Mouse (Mus musculus) ES-E14 (cell line): Measurements from ENCODE around the gene Dnmt3a. TPM values are rescaled to one million over a fixed set of nuclear protein-coding genes. Genes with fewer than 3 reads are reported as not detected.
A peak's percentile ranks its signal among the peaks of the same experiment; 100 is the strongest.

Experiments
- DNase-seq: peaks from one replicate; pipeline ENCODE4 v3.0.0-alpha.2; 2013; ENCODE audit warnings: low read depth, low spot score
- H3K27ac ChIP-seq: 2 replicates; pipeline ENCODE4 v1.5.1; 2012; ENCODE audit warnings: low read depth, mild to moderate bottlenecking, low read length, moderate library complexity, mixed read lengths; ENCODE audit not compliant: poor library complexity, insufficient read depth, severe bottlenecking
- H3K36me3 ChIP-seq: 2 replicates; pipeline ENCODE4 v1.6.1; 2012; ENCODE audit warnings: mild to moderate bottlenecking, low read length, moderate library complexity, mixed read lengths; ENCODE audit not compliant: control insufficient read depth, poor library complexity, insufficient read depth, severe bottlenecking
- H3K4me1 ChIP-seq, 2 experiments: fragments of 150-350 bp in 1 of 2; sonication (generic) in 1 of 2; 2 replicates each; pipeline ENCODE4 v1.6.1; 2012; ENCODE audit warnings: low read length in 2 of 2, mild to moderate bottlenecking in 1 of 2, mixed read lengths in 1 of 2; ENCODE audit not compliant: control insufficient read depth in 2 of 2, insufficient read depth in 2 of 2, poor library complexity in 1 of 2
- H3K4me3 ChIP-seq, 2 experiments: fragments of 150-350 bp in 1 of 2; sonication (generic) in 1 of 2; 2 replicates each; pipeline ENCODE4 v1.5.1; 2012; ENCODE audit warnings: low read length in 2 of 2, low read depth in 1 of 2, mild to moderate bottlenecking in 1 of 2, mixed read lengths in 1 of 2; ENCODE audit not compliant: insufficient read depth in 1 of 2, poor library complexity in 1 of 2, severe bottlenecking in 1 of 2
- H3K9ac ChIP-seq: 2 replicates; pipeline ENCODE4 v1.6.1; 2012; ENCODE audit warnings: low read depth, mild to moderate bottlenecking, low read length, mixed read lengths; ENCODE audit not compliant: poor library complexity, insufficient read depth, severe bottlenecking
- H3K9me3 ChIP-seq: fragments of 150-350 bp; sonication (generic); 2 replicates; pipeline ENCODE4 v1.6.1; 2012; ENCODE audit warnings: low read depth, mild to moderate bottlenecking, low read length; ENCODE audit not compliant: control insufficient read depth, insufficient read depth
- CHD2 ChIP-seq: IDR thresholded peaks from 2 replicates; pipeline ENCODE4 v1.6.1; 2014; ENCODE audit warnings: mild to moderate bottlenecking, low read depth, low read length, inconsistent platforms
- HCFC1 ChIP-seq: IDR thresholded peaks from 2 replicates; pipeline ENCODE4 v1.6.1; 2012; ENCODE audit warnings: low read length, inconsistent platforms, borderline replicate concordance; ENCODE audit not compliant: insufficient read depth
- MAFK ChIP-seq: IDR thresholded peaks from 2 replicates; pipeline ENCODE4 v1.6.1; 2014; ENCODE audit warnings: mild to moderate bottlenecking, low read depth, low read length, inconsistent platforms; ENCODE audit not compliant: insufficient read depth
- ZC3H11A ChIP-seq: IDR thresholded peaks from 2 replicates; pipeline ENCODE4 v1.6.1; 2012; ENCODE audit warnings: low read depth, mild to moderate bottlenecking, inconsistent platforms, low read length, borderline replicate concordance
- ZNF384 ChIP-seq: IDR thresholded peaks from 2 replicates; pipeline ENCODE4 v1.6.1; 2012; ENCODE audit warnings: low read depth, low read length, inconsistent platforms
- in situ Hi-C, 2 experiments: fragments of 600-800 bp; cut with MboI; formaldehyde crosslinking; loops; one replicate each; pipeline ENCODE4 v1.15.1; 2025; ENCODE audit warnings: low sequenced_read_pairs in 2 of 2, inconsistent platforms in 1 of 2; ENCODE audit not compliant: unreplicated experiment in 2 of 2
- total RNA-seq: library from RNA; depleted of rRNA; stranded (reverse); fragments of 300-350 nt; gene quantifications from 2 replicates; pipeline ENCODE4 v1.2.3, GENCODE M21; 2012

The Dnmt3a gene
- total RNA-seq, 1 experiment = 77.0 TPM

GRCm38 (mm10) chr12:3893335-3893734 lies 87.5 kb downstream of the Dnmt3a start:
- no peaks in the 10 kb centered on the region for H3K9me3 ChIP-seq
- H3K36me3 ChIP-seq = peaks cover 33% of the 10 kb centered on the region
- no peak overlapping the region for H3K27ac ChIP-seq
- in situ Hi-C loops = no loop called here
- peak overlapping the region; percentile 61 to 64; a peak in 3 of 4 replicates for H3K4me3 ChIP-seq
- H3K4me1 ChIP-seq = peaks cover 8 to 46% of the 10 kb centered on the region in 2 experiments
- TF ChIP-seq CHD2 (no peak), MAFK (no peak), ZNF384 (no peak), HCFC1 (no peak), ZC3H11A (no peak)
- no peak for DNase-seq
- 0 out of 2 replicates have a peak overlapping the region, but pooled peaks have one; percentile 69 for H3K9ac ChIP-seq

DNA sequence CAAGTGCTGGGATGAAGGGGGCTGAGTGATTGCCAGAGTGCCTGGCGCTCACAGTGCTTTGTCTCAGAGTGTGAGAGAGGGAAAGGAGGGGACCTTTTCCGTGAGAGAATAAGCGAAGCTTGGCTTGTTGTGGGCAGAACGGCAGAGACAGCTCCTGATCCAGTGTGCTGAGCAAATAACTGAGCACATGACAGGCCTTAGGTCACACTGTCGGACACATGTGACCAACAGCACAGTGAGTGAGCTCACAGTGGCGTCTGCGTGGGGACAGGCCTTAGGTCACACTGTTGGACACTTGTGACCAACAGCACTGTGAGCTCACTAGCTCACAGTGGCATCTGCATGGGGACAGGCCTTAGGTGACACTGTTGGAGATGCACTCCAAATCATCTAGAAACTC lies 88.7 kb downstream of the Dnmt3a start:
- Histone ChIP-seq H3K36me3 (peaks cover 43% of the 10 kb centered on the region), H3K27ac (no peak overlapping the region), H3K9ac (peak overlapping the region; percentile 5; the same call in 1 of the 2 replicates), H3K9me3 (no peaks in the 10 kb centered on the region), H3K4me1 (peaks cover 4 to 34% of the 10 kb centered on the region in 2 experiments), H3K4me3 (no peak overlapping the region)
- TF ChIP-seq CHD2 (no peak), ZC3H11A (no peak), ZNF384 (no peak), HCFC1 (no peak), MAFK (no peak)
- DNase-seq = no peak
- in situ Hi-C loops = no loop called here

DNA sequence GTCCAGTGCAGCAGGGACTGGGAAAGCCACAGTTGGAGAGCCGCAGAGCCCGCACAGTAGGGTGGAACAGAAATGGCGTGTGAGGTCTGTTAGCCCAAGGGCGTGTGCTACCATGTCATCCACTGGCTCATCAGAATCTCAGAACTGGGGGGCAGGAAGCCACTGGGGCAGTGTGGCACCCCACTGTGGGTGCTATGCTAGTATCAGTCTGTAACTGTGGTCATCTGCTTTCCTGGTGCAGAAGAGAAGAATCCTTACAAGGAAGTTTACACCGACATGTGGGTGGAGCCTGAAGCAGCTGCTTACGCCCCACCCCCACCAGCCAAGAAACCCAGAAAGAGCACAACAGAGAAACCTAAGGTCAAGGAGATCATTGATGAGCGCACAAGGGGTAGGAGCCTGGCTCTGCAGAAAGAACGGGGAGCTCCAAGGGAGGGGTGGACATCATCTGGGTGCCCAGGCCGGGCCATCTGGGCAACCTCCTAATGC lies 91.3 kb downstream of the Dnmt3a start:
- in situ Hi-C loops = no loop called here
- Histone ChIP-seq H3K27ac (no peak overlapping the region; the same call in 1 of the 2 replicates), H3K4me3 (no peak overlapping the region), H3K4me1 (peaks cover 0 to 29% of the 10 kb centered on the region in 2 experiments; a peak in 2 of 4 replicates), H3K9me3 (no peaks in the 10 kb centered on the region), H3K9ac (no peak overlapping the region; the same call in 1 of the 2 replicates), H3K36me3 (peaks cover 61% of the 10 kb centered on the region)
- TF ChIP-seq ZNF384 (no peak), HCFC1 (no peak), ZC3H11A (no peak), CHD2 (no peak), MAFK (no peak)
- DNase-seq = no peak

- TF ChIP-seq CHD2 (no peak), MAFK (no peak), HCFC1 (no peak), ZNF384 (no peak), ZC3H11A (no peak)
- Histone ChIP-seq H3K4me3 (no peak overlapping the region), H3K4me1 (peaks cover 0 to 22% of the 10 kb centered on the region in 2 experiments; a peak in 2 of 4 replicates), H3K9ac (no peak overlapping the region), H3K9me3 (no peaks in the 10 kb centered on the region), H3K27ac (no peak overlapping the region), H3K36me3 (peaks cover 71% of the 10 kb centered on the region)
- DNase-seq = no peak
- in situ Hi-C loops = no loop called here
Observed at GRCm38 (mm10) chr12:3898811-3899210, 93.0 kb downstream of the Dnmt3a start.
